Mouse (Mus musculus) layer of hippocampus, postnatal 14 days (tissue): ENCODE results near the gene Capn11. TPM values are rescaled to one million over a fixed set of nuclear protein-coding genes. Genes with fewer than 3 reads are reported as not detected.

Source experiments
- DNase-seq, 2 experiments: peaks; one replicate each; pipeline ENCODE4 v3.0.0; 2021 to 2022; ENCODE audit warnings: low spot score in 2 of 2, mixed read lengths in 1 of 2
- long read RNA-seq, 2 experiments: library from polyadenylated mRNA; stranded (forward); transcript quantifications; one replicate each; pipeline ENCODE4 v2.0.0; 2021
- total RNA-seq, 2 experiments: library from RNA; stranded (reverse); gene quantifications; 2 replicates each; pipeline ENCODE4 v1.2.3; 2021

Gene Capn11
- under 1 TPM; 0.14 to 0.25 TPM for total RNA-seq
- long read RNA-seq, experiment 1 = 0 reads
- long read RNA-seq, experiment 2 = 0 reads

DNA sequence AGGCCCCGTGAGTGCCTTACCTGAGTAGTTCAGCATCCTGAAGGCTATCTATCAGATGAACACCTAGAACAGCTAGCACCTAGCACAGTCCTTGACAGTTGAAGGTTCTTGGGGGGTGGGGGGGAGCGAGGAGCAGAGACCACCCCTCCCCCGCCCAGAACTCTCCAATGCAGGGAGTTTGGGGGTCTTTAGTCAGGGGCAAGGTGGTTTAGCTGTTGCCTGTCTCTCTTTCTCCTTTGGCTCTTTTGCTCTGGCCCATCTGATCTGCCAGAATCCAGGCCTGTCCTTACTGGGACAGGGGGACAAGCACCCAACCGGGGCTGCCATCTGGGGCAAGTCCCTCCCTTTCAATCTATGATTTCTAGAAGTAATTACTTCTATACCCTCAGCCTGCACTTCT is at the start of gene Capn11:
Gene Capn11, minus strand, starts transcription at position 101 of the 400 bp plus-strand sequence.
- no peak for DNase-seq

DNA sequence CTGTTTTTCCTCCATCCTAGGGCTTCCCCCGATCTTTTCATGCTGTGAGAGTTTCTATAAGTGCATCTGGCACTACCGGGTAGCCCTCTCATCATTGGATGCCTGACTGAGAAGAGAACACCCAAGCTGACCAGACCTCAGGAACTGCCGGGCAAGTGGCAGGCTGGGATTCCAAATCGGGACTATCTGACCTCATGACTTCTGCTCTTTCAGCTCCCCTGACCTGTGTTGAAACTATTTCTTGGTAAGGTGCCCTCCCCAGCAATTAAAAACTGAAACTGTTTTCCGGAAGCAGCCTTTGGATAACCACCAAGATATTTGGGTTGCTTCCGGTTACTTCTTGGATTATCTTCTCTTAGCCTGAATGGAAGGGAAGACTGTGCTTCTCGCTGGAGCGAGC is 49.1 kb upstream of the Capn11 start:
- no peak for DNase-seq

DNA sequence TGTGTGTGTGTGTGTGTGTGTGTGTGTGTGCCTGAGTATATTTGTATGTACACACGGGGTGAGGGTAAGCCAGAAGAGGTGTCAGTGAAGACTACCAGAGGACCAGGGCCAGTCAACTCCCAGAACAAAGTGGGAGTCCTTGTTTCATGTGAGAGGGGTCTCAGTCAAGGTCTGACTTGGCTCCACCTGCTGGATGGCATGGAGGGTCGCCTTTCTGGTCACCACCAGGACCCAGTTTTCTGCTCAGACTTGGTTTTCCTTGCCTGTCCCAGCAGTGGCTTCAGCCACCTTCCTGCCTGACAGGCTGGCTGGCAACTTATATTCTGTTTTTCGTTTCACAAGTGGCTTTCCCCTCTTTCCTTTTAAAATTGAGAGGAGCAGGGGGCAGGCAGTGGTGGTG is 48.3 kb upstream of the Capn11 start:
- DNase-seq = no peak

DNA sequence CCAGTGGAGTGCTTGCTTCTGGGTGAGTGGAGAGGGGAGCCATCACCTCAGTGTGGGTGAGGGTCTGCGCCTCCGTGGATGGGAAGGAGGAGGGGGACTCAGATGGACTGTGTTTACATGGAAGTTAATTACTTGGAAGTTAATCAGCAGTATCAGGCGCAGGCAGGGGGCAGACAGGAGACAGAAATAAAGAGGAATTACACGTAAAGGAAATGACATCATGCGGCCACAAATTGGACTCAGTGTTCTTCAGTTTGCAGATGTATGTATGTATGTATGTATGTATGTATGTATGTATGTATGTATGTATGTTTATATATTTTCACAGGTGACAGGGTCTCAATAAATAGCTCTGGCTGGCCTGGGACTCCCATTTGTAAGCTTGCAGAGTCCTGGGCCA is 47.7 kb upstream of the Capn11 start:
- no peak for DNase-seq

DNA sequence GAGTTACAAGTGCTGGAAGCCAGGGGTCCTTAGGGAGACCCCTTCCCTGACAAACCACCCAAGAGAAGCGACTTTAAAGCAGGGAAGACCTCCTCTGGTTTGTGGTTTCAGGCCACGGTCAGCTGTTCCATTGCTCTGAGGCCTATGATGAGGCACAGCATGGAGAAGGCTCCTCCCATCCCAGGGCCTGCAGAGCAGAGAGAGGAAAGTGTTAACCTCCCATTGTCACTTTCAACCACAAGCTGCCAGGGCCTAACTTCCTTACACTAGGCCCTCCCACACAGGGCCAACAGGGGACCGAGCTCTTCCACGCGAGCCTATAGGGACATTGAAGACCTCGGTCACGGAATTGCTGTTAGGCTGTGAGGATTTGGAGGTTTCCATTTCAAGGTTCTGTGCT is 44.1 kb upstream of the Capn11 start:
- DNase-seq = no peak

DNA sequence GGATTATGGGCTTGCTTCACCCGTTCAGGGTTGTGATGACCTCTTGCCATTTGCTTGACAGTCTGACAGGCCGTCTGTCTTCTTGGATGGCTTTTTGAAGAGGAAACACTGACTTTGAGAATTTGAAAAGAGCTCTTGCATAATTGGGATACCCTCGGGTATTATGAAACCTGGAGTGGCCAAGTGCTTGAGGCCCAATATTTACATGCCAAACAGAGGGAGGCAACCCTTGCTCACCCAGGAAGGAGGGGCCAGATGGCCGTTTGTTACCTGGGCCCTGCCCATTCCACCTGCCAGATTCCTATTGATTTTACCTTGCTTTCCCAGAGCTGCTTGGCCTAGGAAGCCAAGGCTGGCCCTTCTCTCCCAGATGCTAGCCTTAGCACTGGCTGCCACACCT is 43.1 kb upstream of the Capn11 start:
- no peak for DNase-seq

DNA sequence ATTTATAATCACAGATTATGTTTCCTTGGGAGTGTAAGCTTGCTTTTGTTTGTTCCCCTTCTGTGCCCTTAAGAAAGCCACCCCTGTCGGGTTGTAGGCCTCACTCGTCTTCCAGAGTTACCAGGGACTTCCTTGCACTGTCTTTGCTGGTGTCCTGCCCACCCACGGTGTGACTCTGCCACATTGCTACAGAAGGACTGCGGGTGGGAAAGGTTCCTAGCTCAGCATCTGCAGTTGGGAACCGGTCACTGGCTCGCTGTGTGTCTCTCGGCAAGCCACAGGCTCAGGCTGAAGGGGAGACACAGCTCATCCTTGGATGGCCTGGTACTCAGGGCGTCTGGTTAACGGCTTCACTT is 42.1 kb upstream of the Capn11 start:
- no peak for DNase-seq

DNA sequence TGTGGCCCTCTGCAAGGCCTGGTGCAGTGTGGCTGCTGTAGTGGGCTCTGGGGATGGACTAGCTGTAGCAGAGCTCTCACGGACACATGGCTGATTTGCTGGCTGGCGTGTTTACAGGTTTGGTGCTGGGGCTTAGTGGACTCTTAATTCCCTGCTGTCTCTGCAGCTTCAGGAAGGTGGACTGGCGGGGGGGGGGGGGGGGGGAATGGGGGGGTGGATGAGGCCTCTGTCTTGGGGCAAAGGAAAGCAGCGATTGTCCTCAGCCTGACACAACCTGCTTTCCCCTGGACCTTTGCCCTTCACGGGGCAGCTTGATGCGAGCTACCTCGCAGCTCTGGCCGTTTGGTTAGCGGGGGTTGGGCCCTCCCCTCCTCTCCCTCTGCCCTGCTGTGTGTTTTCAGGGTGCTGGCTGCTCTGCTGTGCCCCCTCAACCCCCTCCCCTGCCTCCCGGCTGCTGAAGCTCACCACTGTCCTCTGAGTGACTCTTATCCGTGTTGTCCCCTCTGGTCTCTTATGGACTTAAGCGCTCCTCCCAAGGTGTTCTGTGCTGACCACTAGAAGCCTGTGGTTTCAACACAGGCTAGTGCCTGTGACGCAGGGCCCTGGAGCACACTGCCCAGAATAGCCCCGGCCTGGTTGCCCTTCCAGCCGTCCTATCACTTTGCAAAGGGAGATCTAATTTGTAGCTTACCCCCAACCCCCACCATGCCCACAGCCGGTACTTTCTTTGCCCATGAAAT is 41.5 kb upstream of the Capn11 start:
- DNase-seq = no peak

DNA sequence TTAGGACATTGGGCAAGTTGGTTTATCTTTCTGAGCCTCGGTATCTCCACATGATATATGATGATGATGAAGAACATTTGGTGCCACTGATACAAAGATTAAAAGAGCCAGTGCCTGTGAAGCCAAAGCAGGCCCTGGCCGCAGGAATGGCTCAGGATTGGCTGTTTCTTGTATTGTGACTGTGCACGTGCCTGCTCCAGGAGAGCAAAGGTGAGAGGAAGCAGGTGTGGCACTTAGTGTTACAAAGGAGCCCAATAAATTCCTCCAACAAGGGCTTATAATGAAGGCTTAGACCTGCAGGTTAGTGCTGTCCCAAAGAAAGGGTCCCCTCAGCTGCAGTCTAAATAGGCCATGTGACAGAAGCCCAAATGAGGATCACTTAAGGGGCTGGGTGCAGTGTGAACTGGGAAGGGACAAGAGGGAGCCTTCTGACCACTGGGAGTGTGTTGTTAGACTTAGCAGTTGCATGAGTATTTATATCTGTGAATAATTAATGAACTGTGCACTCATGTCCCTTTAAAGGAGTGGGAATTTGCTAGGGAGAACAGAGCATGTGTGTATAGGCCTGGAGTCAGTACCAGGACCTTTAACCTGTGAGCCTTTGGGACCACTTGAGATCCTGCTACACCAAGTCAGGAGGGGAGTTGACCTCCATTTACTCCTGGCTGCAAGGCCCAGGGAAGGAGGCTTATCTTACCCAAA is 40.1 kb upstream of the Capn11 start:
- DNase-seq = no peak

DNA sequence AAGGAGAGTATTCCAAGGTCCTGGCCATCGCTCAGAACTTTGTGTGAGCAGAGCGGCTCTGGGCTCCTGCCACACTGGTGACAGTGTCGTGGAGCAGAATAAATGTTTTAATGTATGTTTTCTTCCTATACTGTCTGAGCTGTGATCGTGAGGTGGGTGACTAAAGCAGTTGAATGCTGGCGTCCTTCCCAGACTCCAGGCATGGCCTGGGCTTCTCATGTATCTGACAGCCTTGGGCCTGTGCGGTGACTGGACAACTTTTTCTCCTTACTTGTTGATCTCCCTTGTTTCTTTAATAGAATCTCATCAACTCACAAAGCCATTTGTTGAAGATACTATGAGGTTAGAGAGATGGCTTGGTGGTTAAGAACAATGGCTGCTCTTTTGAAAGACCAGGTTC is 39.2 kb upstream of the Capn11 start:
- no peak for DNase-seq

DNA sequence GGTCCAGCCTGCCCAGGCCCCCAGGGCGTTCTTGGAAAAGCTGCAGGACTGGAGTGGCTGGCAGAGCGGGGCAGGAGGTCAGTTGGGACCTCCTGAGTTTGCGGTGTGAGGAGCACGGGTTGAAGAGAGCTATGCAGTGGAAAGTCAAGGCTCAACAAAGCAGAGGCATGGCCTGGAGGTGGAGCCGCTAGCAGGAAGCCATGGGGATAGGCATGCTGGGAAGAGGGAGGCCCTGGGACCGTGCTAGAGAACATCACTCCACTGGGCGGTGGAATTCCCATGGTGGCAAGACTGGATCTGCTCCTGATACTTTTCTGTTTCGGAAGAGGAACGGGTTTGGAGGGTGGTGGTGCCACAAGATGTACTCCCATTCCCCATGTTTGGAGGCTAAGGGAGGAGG is 37.9 kb upstream of the Capn11 start:
- no peak for DNase-seq

DNA sequence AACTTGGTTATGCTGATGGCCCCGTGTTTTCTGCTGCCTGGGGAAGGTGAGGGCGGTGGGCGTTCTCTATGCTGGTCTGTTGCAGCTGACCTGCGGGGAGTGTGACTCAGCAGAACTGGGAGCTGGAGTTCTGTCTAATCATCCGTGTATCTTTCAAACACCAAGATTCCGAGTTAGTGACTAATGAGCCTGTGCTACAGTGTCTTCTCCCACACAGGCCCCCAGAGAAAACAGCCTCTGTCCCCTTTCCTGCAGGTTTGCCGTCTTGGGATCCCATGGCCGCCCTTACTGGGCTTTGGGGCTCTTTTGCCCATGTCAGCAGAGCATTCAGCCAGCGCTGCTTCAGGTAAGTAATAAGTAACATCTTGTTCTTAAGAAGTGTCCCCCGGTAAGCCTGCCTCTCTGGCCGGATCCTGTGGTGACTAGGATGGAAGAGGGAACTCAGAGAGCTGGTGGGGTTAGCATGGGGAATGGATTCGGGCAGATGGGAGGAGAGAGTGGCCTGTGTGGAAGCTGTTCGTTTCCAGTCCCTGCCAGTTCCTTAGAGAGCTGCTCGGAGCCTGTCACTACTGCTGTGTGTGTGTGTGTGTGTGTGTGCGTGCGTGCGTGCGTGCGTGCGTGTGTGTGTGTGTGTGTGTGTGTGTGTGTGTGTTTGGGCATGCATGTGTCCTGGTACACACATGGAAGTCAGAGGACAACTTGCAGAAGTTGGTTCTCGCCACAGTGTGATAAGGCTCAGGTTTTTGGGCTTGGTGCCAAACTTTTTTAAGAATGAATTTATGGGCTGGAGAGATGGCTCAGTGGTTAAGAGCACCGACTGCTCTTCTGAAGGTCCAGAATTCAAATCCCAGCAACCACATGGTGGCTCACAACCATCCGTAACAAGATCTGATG is 36.3 kb upstream of the Capn11 start:
- DNase-seq = no peak

DNA sequence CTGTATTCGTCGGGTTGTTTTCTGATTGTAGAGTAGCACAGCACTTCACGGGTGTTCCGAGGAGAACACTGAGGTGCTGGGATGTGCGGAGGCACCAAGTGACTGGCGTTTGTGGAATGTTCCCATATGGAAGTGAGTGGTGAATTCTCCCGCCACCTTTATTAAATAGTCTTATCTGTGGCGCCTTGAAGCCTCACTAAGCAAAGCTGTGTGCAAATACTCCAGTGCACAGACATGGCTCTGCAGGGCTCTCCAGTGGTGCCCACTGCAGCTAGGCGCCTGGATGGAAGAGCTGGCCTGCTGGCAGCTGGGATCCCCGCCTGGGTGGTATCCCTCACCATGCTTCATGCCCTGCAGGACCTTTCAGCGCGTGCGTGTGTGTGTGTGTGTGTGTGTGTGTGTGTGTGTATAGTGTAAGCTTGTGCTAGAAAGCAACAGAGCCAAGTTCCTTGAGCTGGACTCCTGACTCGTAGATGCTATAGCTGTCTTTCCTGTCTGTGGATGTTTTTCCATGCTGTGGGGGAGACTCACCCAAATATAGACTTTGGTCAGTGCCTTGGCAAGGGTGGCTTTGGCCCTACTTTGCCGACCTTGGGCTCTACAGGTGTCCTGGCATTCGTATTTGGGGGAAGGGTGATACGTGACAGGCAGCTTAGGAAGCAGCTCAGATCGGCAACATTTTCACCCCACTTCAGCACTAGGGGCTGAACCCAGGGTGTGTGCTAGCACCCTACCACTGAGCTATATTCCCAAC is 34.9 kb upstream of the Capn11 start:
- DNase-seq = no peak

DNA sequence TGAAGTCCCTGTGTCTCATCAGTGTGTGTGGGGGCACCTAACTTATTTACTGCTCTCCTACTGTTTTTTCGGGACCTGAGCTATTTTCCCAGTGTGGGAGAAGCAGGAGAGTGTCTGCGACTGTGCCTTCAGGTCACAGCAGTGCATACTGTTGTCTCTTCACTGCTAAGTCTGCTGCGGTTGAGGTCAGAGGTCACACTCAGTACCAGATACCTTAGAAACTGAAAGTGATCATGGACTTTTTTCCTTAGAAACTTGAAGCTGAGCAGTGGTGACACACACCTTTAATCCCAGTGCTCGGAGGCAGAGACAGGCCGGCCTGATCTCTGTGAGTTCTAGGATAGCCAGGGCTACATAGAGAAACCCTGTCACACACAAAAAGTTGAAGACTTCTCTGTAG is 33.0 kb upstream of the Capn11 start:
- no peak for DNase-seq

DNA sequence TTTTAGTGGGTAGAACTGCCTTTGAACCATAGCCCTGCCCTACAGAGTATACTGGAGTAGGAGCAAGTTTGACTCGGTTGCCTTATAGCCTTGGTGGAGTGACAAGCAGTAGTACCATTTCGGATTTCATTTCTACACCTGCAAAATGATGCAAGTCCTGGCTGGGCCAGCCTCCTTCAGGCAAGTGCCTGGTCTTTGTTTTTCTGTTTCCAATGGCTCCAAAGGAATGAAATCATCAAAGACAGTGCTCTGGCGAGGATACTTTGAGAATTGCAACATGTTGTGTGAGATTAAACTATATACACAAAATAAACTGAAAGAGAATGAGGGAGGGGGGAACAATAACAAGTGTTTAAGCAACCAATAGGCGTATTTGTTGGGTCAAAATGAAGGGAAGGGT is 30.9 kb upstream of the Capn11 start:
- DNase-seq = no peak

DNA sequence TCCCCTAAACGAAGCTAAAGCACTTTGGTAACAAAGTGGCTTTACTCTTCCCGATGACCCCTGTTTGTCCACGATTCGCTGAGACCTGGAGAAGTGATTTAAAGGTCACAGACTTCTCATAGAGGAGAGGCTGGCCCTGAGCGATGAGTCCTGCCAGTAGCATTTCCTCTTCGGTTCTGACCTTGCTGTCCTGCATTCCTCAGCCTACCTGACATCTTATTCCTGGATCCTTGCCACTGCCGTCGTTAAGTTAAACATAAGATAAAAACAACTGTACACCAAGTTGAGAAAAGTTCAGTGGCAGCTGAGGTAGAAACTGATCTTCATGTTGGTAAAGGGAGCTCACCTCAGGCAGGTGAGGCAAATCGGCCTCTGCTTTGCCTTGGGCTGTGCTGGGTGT is 30.0 kb upstream of the Capn11 start:
- no peak for DNase-seq

DNA sequence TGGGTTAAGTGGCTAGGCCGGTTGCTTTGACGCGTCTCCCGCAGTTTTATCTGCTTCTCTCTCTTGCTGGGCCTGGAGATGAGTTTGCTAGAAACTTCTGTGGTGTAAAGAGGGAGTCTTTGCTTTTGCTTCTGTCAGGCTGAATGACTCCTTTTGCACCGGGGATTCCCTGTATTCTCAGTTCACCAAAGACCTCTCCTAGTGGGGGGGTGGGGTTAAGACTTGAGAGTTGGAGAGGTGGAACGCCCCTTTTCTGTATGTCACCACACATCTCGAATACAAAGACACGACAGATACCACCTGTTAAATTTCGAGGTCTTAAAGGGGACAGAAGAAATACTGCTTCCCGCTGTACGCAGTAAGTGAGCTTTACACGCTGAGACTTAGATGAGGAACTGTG is 27.6 kb upstream of the Capn11 start, which contains the start of gene Tmem63b:
Gene Tmem63b, minus strand, starts transcription at position 190 of the 400 bp plus-strand sequence.
- no peak for DNase-seq

DNA sequence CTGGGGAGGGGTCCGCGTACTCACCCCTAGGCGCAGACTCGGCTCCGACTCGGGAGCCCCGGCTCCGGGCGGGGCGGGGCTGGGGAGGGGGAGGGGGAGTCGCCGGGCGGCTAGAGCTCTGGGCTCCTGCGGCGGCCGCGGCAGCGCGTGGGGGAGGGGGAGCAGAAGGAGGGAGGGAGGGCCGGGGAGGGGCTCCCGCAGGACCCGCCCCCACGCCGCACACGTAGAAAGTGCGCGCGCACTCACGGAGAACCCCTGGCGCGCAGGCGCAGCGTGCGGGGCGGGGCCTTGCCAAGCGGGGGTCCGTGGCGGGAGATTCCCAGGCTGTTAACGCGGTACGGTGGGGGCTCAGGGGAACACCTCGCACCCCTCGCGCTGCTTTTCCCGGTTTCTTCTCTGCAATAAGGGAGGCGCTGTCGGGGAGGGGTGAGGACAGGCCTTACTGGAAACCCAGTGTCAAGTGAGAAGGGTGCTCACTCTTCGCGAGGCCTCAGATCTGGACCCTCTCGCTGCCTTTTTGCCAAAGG is 27.0 kb upstream of the Capn11 start, which contains the start of gene Mrpl14:
Gene Mrpl14, plus strand, starts transcription at position 230 of the 527 bp plus-strand sequence.
- peak; percentile 90 to 94 for DNase-seq

DNA sequence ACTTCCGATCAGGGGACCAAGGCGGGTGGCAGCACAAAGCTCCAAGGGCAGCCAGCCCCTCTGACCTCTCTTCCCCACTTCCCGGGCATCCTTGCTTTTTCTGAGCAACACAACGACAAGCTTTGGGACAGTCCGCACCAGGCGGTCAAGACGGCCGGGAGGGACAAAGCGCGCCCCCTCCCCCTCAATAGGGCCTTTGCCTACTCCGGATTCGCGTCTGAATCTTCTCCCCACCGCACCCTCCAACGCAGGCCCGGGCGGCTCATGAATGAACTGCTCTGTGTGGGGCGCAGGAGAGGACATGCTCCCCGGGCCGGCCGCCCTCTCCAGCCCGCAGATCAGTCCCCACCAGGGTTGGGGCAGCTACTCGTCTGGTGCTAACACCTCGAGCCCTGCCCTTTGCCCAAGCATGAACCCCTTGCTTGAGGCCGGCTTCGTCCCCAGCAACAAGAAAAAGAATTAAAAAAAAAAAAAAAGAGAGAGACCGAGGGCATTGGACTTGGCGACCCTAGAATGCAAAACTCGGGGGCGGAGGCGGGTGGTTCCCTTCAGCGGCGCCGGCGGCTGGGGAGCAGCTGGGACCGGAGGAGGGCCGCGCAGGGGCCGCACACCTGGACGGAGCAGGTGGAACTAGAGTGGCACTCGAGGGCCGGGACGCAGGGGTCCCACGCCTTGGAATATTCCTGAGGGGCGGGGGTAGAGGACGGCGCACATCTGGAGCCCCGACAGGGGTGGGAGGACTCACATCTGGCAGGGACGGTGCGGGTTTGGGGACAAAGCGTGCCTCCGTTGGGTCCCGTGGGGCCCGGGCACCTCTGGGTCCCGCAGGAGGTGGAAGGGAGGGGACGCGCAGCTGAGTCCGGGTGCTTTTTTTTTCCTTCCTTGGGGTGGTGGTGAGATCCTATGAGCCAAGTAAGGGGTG is 26.3 kb upstream of the Capn11 start:
- DNase-seq = peak; percentile 45 to 60
